Mouse (Mus musculus): ENCODE data around the gene Ntn4.

- TF ChIP-seq POLR2A (IDR thresholded peaks at IDR 0.05; ENCODE audit: borderline replicate concordance, low read depth, low read length) (no peak), CTCF (IDR thresholded peaks at IDR 0.05; ENCODE audit: low read depth, low read length) (no peak)
Measured at GRCm38 (mm10) chr10:93751302-93751701, 110.8 kb downstream of the Ntn4 start.
